Comparison of ENCODE assay signal across 8 mouse cellular contexts in genomic region chr7:45460377-45460776, GRCm38 (mm10). TPM values are rescaled to one million over a fixed set of nuclear protein-coding genes. Genes with fewer than 3 reads are reported as not detected.
DNase-seq lines count a peak whose midpoint lies in the region; ATAC-seq lines count a peak whose summit lies in the region.

No protein-coding gene starts in this region.

- 51% methylated on average over 7 of the region's 7 CpGs for WGBS in lung, embryonic 15.5 days
- 77% methylated on average over 7 of the region's 7 CpGs for WGBS in midbrain, embryonic 11.5 days

- peak overlapping the region; percentile 26; the same call in 1 of the 2 replicates for H3K9ac ChIP-seq in lung, embryonic 15.5 days
- peak overlapping the region; percentile 39 for H3K9ac ChIP-seq in midbrain, embryonic 11.5 days (ENCODE audit: low read length)

- H3K36me3 ChIP-seq in lung, embryonic 15.5 days: peaks cover 52% of the 10 kb centered on the region
- H3K36me3 ChIP-seq in midbrain, embryonic 11.5 days (ENCODE audit: control insufficient read depth, insufficient read depth, low read length): peaks cover 20% of the 10 kb centered on the region

- DNase-seq in lung, postnatal 25 days (ENCODE audit: low spot score): no peak
- peak; percentile 84 for DNase-seq in kidney, adult 11 months
- DNase-seq in midbrain, embryonic 11.5 days (ENCODE audit: low spot score, missing footprints): peak; percentile 90
- no peak for DNase-seq in right cerebral cortex, postnatal 36 days (ENCODE audit: low spot score in 2 of 2)
- DNase-seq in embryo, embryonic 10 days (ENCODE audit: low spot score): no peak

- peak overlapping the region; percentile 76 for H3K4me3 ChIP-seq in lung, embryonic 15.5 days
- H3K4me3 ChIP-seq in midbrain, embryonic 11.5 days (ENCODE audit: low read depth, low read length): no peak overlapping the region; the same call in 1 of the 2 replicates

- H3K27ac ChIP-seq in lung, embryonic 15.5 days: peak overlapping the region; percentile 89
- H3K27ac ChIP-seq in midbrain, embryonic 11.5 days (ENCODE audit: low read depth, low read length): peak overlapping the region; percentile 60

- peak overlapping the region; percentile 59 for H3K4me2 ChIP-seq in lung, embryonic 15.5 days
- H3K4me2 ChIP-seq in midbrain, embryonic 11.5 days: peak overlapping the region; percentile 37

- 0 out of 2 replicates have a peak, but pooled peaks have one; percentile 0 for ATAC-seq in lung, embryonic 15.5 days (ENCODE audit: borderline replicate concordance, extremely low read depth, low FRiP score, low TSS enrichment)
- peak; percentile 24 for ATAC-seq in erythroblast, adult 5-6 weeks (replicated peaks; ENCODE audit: low FRiP score, poor library complexity, severe bottlenecking)
- no peak for ATAC-seq in midbrain, embryonic 11.5 days (ENCODE audit: low FRiP score)
- ATAC-seq in granulocyte monocyte progenitor cell, adult 5-6 weeks (replicated peaks; ENCODE audit: poor library complexity, severe bottlenecking): no peak

- H3K9me3 ChIP-seq in lung, embryonic 15.5 days: no peaks in the 10 kb centered on the region
- H3K9me3 ChIP-seq in midbrain, embryonic 11.5 days (ENCODE audit: control insufficient read depth, low read length): no peaks in the 10 kb centered on the region

- H3K27me3 ChIP-seq in lung, embryonic 15.5 days: no peaks in the 10 kb centered on the region
- no peaks in the 10 kb centered on the region for H3K27me3 ChIP-seq in midbrain, embryonic 11.5 days (ENCODE audit: control insufficient read depth, insufficient read depth, low read length)

- peaks cover 39% of the 10 kb centered on the region for H3K4me1 ChIP-seq in lung, embryonic 15.5 days
- peaks cover 25% of the 10 kb centered on the region for H3K4me1 ChIP-seq in midbrain, embryonic 11.5 days (ENCODE audit: control insufficient read depth, insufficient read depth, low read length)

RNA-seq across cellular contexts. Expression of gene Ftl1, which starts 0.7 kb away (rescaled TPM):
- polyA plus RNA-seq in lung, embryonic 15.5 days (2015; fragmentation: Nextera tagmentation; extraction: Ambion mirVana): 5,197 and 5,279 TPM in 2 replicates
- total RNA-seq in erythroblast, adult 5-6 weeks (2015; ENCODE audit: low replicate concordance): 1,430 and 1,622 TPM in 2 replicates
- total RNA-seq in erythroblast, adult 5-6 weeks (2017; ENCODE audit: low replicate concordance): 705 and 987 TPM in 2 replicates
- 5,242 and 5,528 TPM in 2 replicates for polyA plus RNA-seq in midbrain, embryonic 11.5 days (2014; fragmentation: Nextera tagmentation; extraction: Ambion mirVana)
- total RNA-seq in granulocyte monocyte progenitor cell, adult 5-6 weeks (2014; fragmentation: Nextera tagmentation): 1,113 and 1,886 TPM in 2 replicates
- 1,040 and 1,064 TPM in 2 replicates for total RNA-seq in granulocyte monocyte progenitor cell, adult 5-6 weeks (2017)

RNA-seq across cellular contexts. Expression of gene Bax, which starts 6.3 kb away (rescaled TPM):
- polyA plus RNA-seq in lung, embryonic 15.5 days (2015; fragmentation: Nextera tagmentation; extraction: Ambion mirVana): 161 and 176 TPM in 2 replicates
- 8.6 and 12.7 TPM in 2 replicates for total RNA-seq in erythroblast, adult 5-6 weeks (2015; ENCODE audit: low replicate concordance)
- 9.7 and 11.8 TPM in 2 replicates for total RNA-seq in erythroblast, adult 5-6 weeks (2017; ENCODE audit: low replicate concordance)
- polyA plus RNA-seq in midbrain, embryonic 11.5 days (2014; fragmentation: Nextera tagmentation; extraction: Ambion mirVana): 169 and 201 TPM in 2 replicates
- total RNA-seq in granulocyte monocyte progenitor cell, adult 5-6 weeks (2014; fragmentation: Nextera tagmentation): 39.3 and 51.9 TPM in 2 replicates
- total RNA-seq in granulocyte monocyte progenitor cell, adult 5-6 weeks (2017): 28.7 and 34.2 TPM in 2 replicates

RNA-seq across cellular contexts. Expression of gene Tulp2, which starts 21.3 kb away (rescaled TPM):
- 0.33 and 0.74 TPM in 2 replicates for polyA plus RNA-seq in lung, embryonic 15.5 days (2015; fragmentation: Nextera tagmentation; extraction: Ambion mirVana)
- not detected in 2 replicates for total RNA-seq in erythroblast, adult 5-6 weeks (2015; ENCODE audit: low replicate concordance)
- total RNA-seq in erythroblast, adult 5-6 weeks (2017; ENCODE audit: low replicate concordance): 0.42 TPM in 1 of 2 replicates, not detected in the other
- 0.15 TPM in 1 of 2 replicates, not detected in the other for polyA plus RNA-seq in midbrain, embryonic 11.5 days (2014; fragmentation: Nextera tagmentation; extraction: Ambion mirVana)
- not detected in 2 replicates for total RNA-seq in granulocyte monocyte progenitor cell, adult 5-6 weeks (2014; fragmentation: Nextera tagmentation)
- not detected in 2 replicates for total RNA-seq in granulocyte monocyte progenitor cell, adult 5-6 weeks (2017)

RNA-seq across cellular contexts. Expression of gene Ruvbl2, which starts 22.5 kb away (rescaled TPM):
- 161 and 173 TPM in 2 replicates for polyA plus RNA-seq in lung, embryonic 15.5 days (2015; fragmentation: Nextera tagmentation; extraction: Ambion mirVana)
- total RNA-seq in erythroblast, adult 5-6 weeks (2015; ENCODE audit: low replicate concordance): 54.1 and 63.4 TPM in 2 replicates
- total RNA-seq in erythroblast, adult 5-6 weeks (2017; ENCODE audit: low replicate concordance): 23.1 and 50.1 TPM in 2 replicates
- 168 and 171 TPM in 2 replicates for polyA plus RNA-seq in midbrain, embryonic 11.5 days (2014; fragmentation: Nextera tagmentation; extraction: Ambion mirVana)
- 90.0 and 147 TPM in 2 replicates for total RNA-seq in granulocyte monocyte progenitor cell, adult 5-6 weeks (2014; fragmentation: Nextera tagmentation)
- 191 and 250 TPM in 2 replicates for total RNA-seq in granulocyte monocyte progenitor cell, adult 5-6 weeks (2017)

RNA-seq across cellular contexts. Expression of gene Gys1, which starts 25.7 kb away (rescaled TPM):
- 42.7 and 46.7 TPM in 2 replicates for polyA plus RNA-seq in lung, embryonic 15.5 days (2015; fragmentation: Nextera tagmentation; extraction: Ambion mirVana)
- 11.7 and 13.2 TPM in 2 replicates for total RNA-seq in erythroblast, adult 5-6 weeks (2015; ENCODE audit: low replicate concordance)
- total RNA-seq in erythroblast, adult 5-6 weeks (2017; ENCODE audit: low replicate concordance): 4.6 and 8.9 TPM in 2 replicates
- 26.5 and 26.8 TPM in 2 replicates for polyA plus RNA-seq in midbrain, embryonic 11.5 days (2014; fragmentation: Nextera tagmentation; extraction: Ambion mirVana)
- total RNA-seq in granulocyte monocyte progenitor cell, adult 5-6 weeks (2014; fragmentation: Nextera tagmentation): 27.1 and 32.4 TPM in 2 replicates
- total RNA-seq in granulocyte monocyte progenitor cell, adult 5-6 weeks (2017): 20.3 and 21.3 TPM in 2 replicates

Comparison
In these comparisons a context has a peak if more than half of its experiments do, and no peak if none do; other contexts are left out.
1. ATAC-seq: peak in lung, embryonic 15.5 days (single experiment) and erythroblast, adult 5-6 weeks (single experiment); none in midbrain, embryonic 11.5 days (single experiment) and granulocyte monocyte progenitor cell, adult 5-6 weeks (single experiment).
2. DNase-seq: peak in kidney, adult 11 months (single experiment) and midbrain, embryonic 11.5 days (single experiment); none in lung, postnatal 25 days (single experiment), right cerebral cortex, postnatal 36 days (0 of 2) and embryo, embryonic 10 days (single experiment).